Mouse (Mus musculus) layer of hippocampus, adult 2 months (tissue): ENCODE measurements around the gene Ubqln4. TPM values are rescaled to one million over a fixed set of nuclear protein-coding genes. Genes with fewer than 3 reads are reported as not detected.

Source experiments
- DNase-seq, 2 experiments: peaks; one replicate each; pipeline ENCODE4 v3.0.0; 2022; ENCODE audit warnings: low spot score in 2 of 2
- H3K27ac ChIP-seq: fragments of 200-600 bp; 2 replicates; pipeline ENCODE4 v1.8.1; 2022
- H3K4me3 ChIP-seq: fragments of 200-600 bp; 2 replicates; pipeline ENCODE4 v1.8.1; 2022; ENCODE audit warnings: mild to moderate bottlenecking
- CTCF ChIP-seq: fragments of 200-600 bp; conservative IDR thresholded peaks from 2 replicates; pipeline ENCODE4 v1.8.1; 2022; ENCODE audit warnings: antibody characterized with exemption, mild to moderate bottlenecking, moderate library complexity
- total RNA-seq, 2 experiments: library from RNA; stranded (reverse); gene quantifications; 2 replicates each; pipeline ENCODE4 v1.2.3; 2021

The Ubqln4 gene
- total RNA-seq, 2 experiments from 2014 or later, result 110 to 116 TPM

DNA sequence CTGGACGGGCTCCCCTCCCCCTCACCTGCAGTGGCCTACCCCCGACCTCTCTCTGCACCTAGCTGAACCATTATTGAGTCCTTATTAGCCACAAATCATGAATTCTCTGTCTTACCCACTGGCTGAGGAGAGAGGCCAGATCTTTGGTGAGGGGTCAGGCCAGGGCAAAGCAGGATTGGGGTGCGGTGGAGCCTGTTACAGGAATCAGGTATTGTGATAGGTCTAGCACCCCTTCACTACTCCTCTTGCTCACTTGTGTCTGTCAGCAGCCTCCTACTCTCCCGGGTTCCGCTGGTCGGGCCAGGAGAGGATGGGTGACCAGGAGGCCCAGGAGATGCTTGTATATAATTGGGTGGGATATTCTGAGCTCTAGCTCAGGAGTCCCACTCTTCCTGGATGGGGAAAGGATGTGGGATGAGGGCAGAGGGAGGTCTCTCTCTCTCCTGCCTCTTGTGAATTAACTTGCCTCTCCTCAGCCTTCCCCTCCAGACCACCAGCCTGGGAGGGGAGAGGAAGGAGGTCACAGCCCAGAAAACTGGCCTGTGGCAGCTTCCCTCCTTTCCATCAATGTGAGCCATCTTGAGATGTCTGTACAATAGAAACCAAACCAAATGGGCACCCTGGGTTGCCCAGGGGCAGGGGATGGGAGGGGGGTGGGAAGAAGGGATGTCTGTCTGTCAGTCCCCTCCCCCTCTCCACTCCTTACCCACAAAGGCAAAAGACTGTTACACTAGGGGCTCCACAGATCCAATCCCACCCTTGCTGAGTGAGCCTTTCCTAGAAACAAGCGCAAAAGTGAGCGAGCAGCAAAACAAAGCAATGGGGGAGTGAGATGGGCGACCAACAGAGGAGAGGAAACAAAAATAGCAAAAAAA, 15.1 kb upstream of the Ubqln4 start:
- H3K27ac ChIP-seq, result no peak overlapping the region
- no peak for TF ChIP-seq CTCF
- H3K4me3 ChIP-seq, result no peak overlapping the region

DNA sequence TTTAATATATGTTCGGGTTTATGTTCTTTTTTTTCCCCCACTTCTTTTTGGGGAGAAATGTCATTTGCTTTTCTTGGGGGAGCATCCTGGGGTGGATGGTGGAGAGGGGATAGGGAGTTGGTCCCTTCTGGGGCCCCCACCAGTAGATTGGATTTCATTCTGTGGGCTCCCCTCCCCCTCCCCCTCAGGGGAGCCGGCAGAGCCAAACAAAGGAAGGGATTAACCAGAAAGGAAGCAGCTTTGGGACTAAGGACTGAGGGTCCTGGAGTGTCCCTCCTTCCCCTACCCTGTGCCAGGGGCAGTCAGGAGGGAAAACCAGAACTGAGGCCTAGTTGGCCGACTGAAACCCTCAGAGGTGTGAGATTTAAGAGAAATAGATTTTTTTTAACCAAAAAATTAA, 14.2 kb upstream of the Ubqln4 start:
- no peak for TF ChIP-seq CTCF
- H3K27ac ChIP-seq, result no peak overlapping the region

More for the DNA sequence above, 15.1 kb upstream of the Ubqln4 start:
- no peak for DNase-seq

DNA sequence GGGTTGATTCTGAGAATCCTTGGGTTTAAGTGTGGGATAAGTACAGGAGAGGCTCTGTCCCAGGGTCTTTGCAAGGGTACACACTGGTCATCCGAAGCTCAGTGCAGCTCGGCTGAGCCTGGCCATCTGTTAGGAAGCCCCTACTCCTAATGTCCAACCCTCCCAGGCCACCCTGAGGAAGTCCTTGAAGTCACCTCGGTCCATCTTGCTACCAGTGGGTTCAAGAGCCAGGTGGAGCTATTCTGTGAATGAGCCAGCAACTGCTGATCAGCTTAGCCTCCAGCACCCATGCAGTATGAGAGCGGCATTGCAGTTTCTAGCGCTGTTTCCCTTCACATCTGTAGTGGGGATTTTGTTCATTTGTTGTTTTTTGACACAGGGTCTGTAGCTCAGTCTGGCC, 13.5 kb upstream of the Ubqln4 start:
- Histone ChIP-seq H3K4me3 (no peak overlapping the region), H3K27ac (no peak overlapping the region)
- DNase-seq, result no peak
- TF ChIP-seq CTCF, result no peak

More for the DNA sequence above, 14.2 kb upstream of the Ubqln4 start:
- no peak for DNase-seq
- H3K4me3 ChIP-seq, result no peak overlapping the region

DNA sequence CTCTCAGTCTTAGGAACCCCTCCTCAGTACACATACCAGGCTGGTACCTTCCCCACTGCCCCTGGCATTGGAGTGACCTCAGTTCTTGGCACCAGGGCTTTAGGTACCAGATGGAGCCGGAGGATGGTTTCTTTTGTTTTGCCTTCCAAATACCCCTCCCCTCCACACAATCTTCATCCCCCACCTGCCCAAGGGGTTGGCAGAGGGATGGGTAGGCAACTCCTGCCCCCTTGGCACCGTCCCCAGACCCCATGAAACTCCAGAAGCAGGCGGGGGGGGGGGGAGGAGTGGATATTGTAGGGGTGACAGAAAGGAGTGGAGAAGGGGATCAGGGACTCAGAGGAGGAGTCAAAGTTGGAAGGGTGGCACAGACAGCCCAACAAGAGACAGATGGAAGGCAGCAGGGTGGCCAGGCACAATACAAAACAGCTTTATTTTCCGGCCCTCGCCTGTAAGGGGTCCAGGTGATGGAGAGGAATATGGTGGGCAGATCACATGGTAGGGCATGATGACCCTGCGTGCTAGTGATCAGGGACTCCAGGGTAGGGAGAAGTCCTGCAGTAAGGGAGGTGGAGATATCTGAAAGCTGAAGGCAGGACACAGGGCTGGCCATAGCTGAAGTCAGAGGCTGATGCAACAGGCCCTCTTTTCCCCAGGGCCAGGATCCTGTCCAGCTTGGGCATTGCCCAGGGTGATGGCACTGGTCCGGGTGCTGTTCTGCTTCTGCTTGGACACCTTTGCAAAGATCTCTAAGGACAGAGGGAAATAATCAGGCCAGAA, 11.7 kb upstream of the Ubqln4 start:
- Histone ChIP-seq H3K4me3 (no peak overlapping the region), H3K27ac (no peak overlapping the region)
- DNase-seq, result no peak
- 0 out of 2 replicates have a peak, but pooled peaks have one; percentile 13 for TF ChIP-seq CTCF

DNA sequence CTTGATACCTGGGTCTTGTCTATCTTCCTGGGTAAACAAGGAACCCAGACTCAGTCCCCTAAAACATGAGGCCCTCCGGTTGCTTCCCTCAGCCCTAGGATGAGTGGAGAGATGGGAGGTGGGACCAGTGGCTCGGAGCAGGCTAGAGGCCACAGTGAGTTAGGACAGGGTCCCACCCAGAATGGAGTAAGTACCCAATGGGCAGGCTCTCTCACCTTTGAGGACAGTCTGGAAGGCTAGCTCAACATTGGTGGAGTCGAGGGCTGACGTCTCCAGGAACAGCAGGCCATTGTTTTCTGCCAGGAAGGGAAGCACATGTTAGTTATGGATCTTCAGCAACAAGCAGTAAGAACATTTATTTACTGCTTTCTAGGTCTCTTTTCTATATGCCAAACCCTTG, 11.1 kb upstream of the Ubqln4 start:
- no peak overlapping the region for H3K27ac ChIP-seq
- no peak for DNase-seq
- H3K4me3 ChIP-seq, result no peak overlapping the region
- TF ChIP-seq CTCF, result no peak

DNA sequence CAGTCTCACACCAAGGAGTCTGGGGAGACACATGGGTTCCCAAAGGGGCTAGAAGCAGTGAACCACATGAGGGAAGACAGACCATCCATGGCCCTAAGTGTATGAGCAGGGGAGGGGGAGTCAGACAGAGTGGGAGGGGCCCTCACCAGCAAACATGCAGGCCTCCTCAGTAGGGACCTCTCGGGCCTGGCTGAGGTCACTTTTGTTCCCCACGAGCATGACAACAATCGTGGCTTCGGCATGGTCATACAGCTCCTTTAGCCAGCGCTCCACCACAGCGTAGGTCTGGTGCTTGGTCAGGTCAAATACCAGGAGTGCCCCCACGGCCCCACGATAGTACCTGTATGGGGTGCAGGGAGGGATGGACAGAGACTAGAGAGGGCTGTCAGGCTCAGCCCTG, 10.4 kb upstream of the Ubqln4 start:
- no peak for TF ChIP-seq CTCF
- H3K27ac ChIP-seq, result no peak overlapping the region
- DNase-seq, result no peak
- no peak overlapping the region for H3K4me3 ChIP-seq

DNA sequence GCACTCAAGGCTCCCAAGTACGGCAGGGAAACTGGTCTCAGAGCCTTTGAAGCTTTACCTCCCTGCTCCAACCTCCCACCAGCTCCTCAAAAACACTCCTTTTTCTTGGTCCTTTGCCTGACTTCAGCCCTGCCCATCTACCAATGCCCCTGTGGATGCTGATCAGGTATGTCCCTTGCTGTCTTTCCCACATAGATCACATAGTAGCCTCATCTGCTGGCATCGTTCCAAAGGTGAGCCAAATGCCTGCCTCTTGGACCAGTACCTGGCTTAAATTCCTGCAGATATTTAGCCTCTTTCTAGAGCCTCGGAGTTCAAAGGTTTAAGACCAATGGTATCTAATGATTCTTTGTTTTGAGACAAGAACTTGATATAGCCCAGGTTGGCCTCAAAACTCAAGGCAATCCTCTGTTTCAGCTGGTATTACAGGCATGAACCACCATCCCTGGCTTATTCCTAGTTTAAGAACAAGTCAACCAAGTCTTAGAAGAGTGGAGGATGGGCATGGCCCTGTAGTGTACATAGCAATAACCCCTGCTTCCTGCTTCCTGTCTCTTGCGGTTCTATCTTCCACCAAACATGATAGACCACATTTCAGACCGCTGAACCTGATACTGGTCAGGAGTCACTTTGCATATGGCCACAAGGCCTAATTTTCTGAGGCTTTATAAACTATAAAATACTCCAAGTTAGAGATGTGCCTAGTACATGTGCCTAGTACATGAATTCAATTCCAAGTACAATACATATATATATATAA, 9.7 kb upstream of the Ubqln4 start:
- H3K27ac ChIP-seq, result no peak overlapping the region
- no peak overlapping the region for H3K4me3 ChIP-seq
- no peak for DNase-seq
- no peak for TF ChIP-seq CTCF

DNA sequence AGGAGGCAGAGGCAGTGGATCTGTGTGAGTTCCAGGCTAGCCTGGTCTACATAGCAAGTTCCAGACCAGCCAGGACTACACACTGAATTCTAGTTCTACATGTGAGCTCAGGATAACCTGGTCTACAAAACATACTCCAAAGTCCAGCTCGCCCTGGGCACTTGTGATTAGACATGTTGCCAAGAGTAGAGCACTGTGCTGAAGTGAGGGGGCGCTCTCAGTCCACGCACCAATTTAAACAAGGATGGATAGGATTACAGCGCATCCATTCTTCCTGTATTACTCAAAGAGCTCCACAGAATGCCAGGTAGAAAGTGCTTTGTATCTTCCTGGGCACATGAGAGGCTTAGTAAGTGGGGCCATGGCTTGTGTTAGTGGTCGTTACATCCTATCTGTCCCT, 9.0 kb upstream of the Ubqln4 start:
- no peak for DNase-seq
- H3K4me3 ChIP-seq, result no peak overlapping the region
- peak; percentile 62 for TF ChIP-seq CTCF
- H3K27ac ChIP-seq, result no peak overlapping the region

DNA sequence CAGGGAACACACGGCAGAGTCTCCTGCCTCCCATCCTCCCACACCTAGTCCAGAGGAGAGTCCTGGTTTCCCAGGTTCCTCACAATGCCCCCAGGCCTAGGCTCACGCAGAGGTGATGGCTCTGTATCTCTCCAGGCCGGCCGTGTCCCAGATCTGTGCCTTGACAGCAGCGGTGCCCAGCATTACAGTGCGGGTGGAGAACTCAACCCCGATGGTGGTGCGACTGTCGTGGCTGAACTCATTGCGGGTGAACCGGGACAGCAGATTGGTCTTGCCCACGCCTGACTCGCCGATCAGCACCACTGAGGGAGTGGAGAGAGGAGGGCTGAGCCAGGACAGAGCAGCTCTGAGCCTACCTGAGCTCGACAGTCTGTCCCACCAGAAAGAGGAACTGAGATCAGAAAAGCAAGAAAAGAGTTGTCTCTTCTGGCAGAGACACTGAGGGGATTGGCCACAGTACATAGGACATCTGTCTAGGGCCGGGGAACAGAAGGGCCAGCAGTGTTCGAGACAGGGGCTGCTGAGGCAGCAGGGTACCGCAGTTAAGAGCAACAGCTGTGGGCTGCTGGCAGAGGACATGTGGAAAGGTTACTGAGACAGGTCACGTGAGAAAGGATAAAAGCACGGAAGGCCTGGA, 8.5 kb upstream of the Ubqln4 start:
- no peak for DNase-seq
- no peak for TF ChIP-seq CTCF
- H3K4me3 ChIP-seq, result no peak overlapping the region
- H3K27ac ChIP-seq, result no peak overlapping the region

DNA sequence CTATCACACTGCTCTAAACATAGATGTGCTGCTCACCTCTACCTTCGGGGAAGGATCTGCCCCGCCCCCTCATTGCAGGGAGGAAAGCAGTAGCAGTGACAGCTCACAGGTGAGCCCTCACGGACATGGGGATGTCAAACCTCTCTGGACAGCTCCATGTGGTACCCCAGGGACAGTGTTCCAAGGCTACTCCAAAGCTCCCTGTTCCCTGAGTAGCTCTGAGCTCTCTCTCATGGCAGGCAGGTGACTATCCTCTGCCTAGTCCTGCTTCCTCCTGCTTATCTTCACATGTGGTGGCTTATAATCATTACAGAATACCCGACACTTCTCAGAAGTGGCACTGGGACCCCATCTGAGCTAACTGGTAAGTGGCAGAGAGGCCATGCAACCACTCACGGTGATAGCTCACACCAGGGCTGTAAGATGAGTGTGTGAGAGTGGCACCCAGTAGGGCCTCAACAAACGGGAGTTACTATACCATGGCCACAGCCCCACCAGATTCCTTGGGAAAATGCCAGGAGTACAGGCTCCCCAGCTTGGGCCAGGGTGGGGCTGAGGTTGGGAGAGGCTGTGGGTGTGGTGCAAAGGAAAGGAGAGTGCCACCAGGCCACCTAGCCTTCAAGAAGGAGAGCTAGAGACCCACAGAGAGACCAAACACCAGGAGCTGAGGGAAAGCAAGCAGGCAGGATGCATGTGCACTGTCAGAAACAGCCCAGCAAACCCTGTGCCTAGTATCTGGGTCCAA, 6.7 kb upstream of the Ubqln4 start:
- H3K27ac ChIP-seq, result no peak overlapping the region
- TF ChIP-seq CTCF, result no peak
- no peak for DNase-seq
- no peak overlapping the region for H3K4me3 ChIP-seq

DNA sequence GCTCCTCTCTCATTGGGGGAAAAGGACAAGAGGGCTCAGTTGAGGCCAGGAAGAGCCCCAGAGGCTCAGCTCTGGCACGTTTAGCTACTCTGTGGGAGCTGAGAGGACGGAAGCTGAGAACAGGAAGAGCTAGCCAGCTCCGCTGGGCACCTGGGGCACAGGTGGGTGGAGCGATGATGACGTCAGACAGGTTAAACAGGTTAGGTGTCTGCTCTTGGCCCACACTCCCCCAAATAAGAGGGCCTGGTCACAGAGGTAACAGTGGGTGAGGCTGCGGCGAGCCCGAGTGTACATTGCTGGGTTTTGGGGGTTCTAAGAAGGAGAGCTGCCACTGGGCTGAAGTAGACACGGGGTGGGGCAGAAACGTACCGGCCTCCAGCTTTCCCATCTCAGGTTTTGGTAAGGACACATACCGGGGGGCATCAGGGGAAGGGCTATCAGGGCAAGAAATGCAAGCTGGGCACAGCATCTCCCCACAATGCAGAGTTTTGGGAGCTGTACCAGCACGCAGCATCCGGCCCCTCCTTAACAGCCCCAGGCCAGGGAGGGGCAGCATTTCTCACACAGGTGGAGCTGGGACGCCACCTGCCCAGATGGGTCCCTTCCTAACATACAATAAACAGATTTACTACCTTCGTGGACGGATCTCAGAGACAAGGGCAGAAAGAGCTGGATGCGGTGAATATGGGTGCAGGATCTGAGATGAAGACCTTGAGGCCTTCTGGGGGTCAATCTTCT, 5.2 kb upstream of the Ubqln4 start, which contains the start of gene Rab25:
TSS of gene Rab25 (minus strand) at position 121 of the 738 bp plus-strand sequence.
- TF ChIP-seq CTCF, result no peak

DNA sequence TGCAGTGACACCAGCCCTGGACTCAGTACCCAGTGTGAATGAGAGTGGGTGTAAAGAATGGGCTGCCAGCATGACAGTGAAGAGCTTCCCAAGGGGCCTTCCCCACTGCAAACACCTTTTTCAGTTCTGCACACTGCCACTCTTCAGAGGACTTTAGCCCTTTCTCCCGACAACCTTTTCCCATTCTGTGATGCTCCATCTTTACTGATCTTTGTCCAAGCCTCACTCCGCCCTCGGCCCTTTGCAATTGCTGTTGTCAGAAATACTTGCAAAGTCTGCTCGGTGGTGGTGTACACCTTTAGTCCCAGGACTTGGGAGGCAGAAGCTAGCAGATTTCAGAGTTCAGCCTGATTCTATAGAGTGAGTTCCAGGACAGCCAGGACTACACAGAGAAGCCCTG, 2.0 kb upstream of the Ubqln4 start:
- no peak for TF ChIP-seq CTCF
- DNase-seq, result no peak
- H3K27ac ChIP-seq, result no peak overlapping the region
- peak overlapping the region; percentile 98 for H3K4me3 ChIP-seq

More for the DNA sequence above, 5.2 kb upstream of the Ubqln4 start, which contains the start of gene Rab25:
- H3K4me3 ChIP-seq, result no peak within 1 kb of the TSS
- no peak within 1 kb of the TSS for H3K27ac ChIP-seq
- no peak for DNase-seq
